Mouse (Mus musculus): ENCODE data around the gene Wdr66.
"Not testable (repeated sequence)": the region's sequence is repeated elsewhere in the genome, so short reads cannot be mapped to it uniquely, and the experiment has no call there.

Gene Wdr66

GRCm38 (mm10) chr5:123251834-123252233 is at the start of gene Wdr66:
TSS of gene Wdr66 (plus strand) at chr5:123252102.
- peak in 1 of 2 experiments; percentile 39 for DNase-seq (ENCODE audit: low spot score in 2 of 2)

- DNase-seq (ENCODE audit: low spot score in 2 of 2) = not testable (repeated sequence)
These were observed 49.1 kb upstream of the Wdr66 start for GRCm38 (mm10) chr5:123202771-123203170.

GRCm38 (mm10) chr5:123203591-123203990 is 48.3 kb upstream of the Wdr66 start:
- DNase-seq (ENCODE audit: low spot score in 2 of 2) = not testable (repeated sequence)

GRCm38 (mm10) chr5:123222346-123223050 is 29.4 kb upstream of the Wdr66 start:
- not testable (repeated sequence) for DNase-seq (ENCODE audit: low spot score in 2 of 2)

GRCm38 (mm10) chr5:123223051-123223410 is 28.9 kb upstream of the Wdr66 start:
- DNase-seq (ENCODE audit: low spot score in 2 of 2) = no peak

GRCm38 (mm10) chr5:123223861-123224260 is 28.0 kb upstream of the Wdr66 start:
- DNase-seq (ENCODE audit: low spot score in 2 of 2) = not testable (repeated sequence)

- DNase-seq (ENCODE audit: low spot score in 2 of 2) = no peak
These were observed 25.1 kb upstream of the Wdr66 start for GRCm38 (mm10) chr5:123226851-123227250.

- peak; percentile 92 to 95 for DNase-seq (ENCODE audit: low spot score in 2 of 2)
These were observed 24.0 kb upstream of the Wdr66 start for GRCm38 (mm10) chr5:123227762-123228523.

- no peak for DNase-seq (ENCODE audit: low spot score in 2 of 2)
These were observed 23.4 kb upstream of the Wdr66 start for GRCm38 (mm10) chr5:123228524-123228922.

GRCm38 (mm10) chr5:123229296-123229695 is 22.6 kb upstream of the Wdr66 start:
- DNase-seq (ENCODE audit: low spot score in 2 of 2) = no peak

GRCm38 (mm10) chr5:123232180-123232579 is 19.7 kb upstream of the Wdr66 start:
- no peak for DNase-seq (ENCODE audit: low spot score in 2 of 2)

- peak; percentile 39 to 66 for DNase-seq (ENCODE audit: low spot score in 2 of 2)
These were observed 16.2 kb upstream of the Wdr66 start for GRCm38 (mm10) chr5:123235731-123236130.

- DNase-seq (ENCODE audit: low spot score in 2 of 2) = no peak
These were observed 15.5 kb upstream of the Wdr66 start for GRCm38 (mm10) chr5:123236426-123236825.

- no peak for DNase-seq (ENCODE audit: low spot score in 2 of 2)
These were observed 12.4 kb upstream of the Wdr66 start for GRCm38 (mm10) chr5:123239501-123239900.

- peak in 1 of 2 experiments; percentile 35 for DNase-seq (ENCODE audit: low spot score in 2 of 2)
These were observed 6.4 kb upstream of the Wdr66 start for GRCm38 (mm10) chr5:123245518-123245917.

GRCm38 (mm10) chr5:123251390-123251789 is 512 bp upstream of the Wdr66 start:
- DNase-seq (ENCODE audit: low spot score in 2 of 2) = no peak

- no peak for DNase-seq (ENCODE audit: low spot score in 2 of 2)
These were observed 5.2 kb downstream of the Wdr66 start for GRCm38 (mm10) chr5:123256841-123257755.

- DNase-seq (ENCODE audit: low spot score in 2 of 2) = peak; percentile 53 to 70
These were observed 7.1 kb downstream of the Wdr66 start for GRCm38 (mm10) chr5:123258990-123259389.

GRCm38 (mm10) chr5:123260698-123261097 is 8.8 kb downstream of the Wdr66 start:
- no peak for DNase-seq (ENCODE audit: low spot score in 2 of 2)

GRCm38 (mm10) chr5:123266909-123267308 is 15.0 kb downstream of the Wdr66 start:
- no peak for DNase-seq (ENCODE audit: low spot score in 2 of 2)

GRCm38 (mm10) chr5:123268477-123269474 is 16.9 kb downstream of the Wdr66 start:
- no peak for DNase-seq (ENCODE audit: low spot score in 2 of 2)
